Mouse (Mus musculus) ovary, postnatal 36 days (tissue): ENCODE data around the gene Clec2i.
A peak's percentile ranks its signal among the peaks of the same experiment; 100 is the strongest.
"Not testable (repeated sequence)": the region's sequence is repeated elsewhere in the genome, so short reads cannot be mapped to it uniquely, and the experiment has no call there.

Experiments
- DNase-seq: peaks from one replicate; pipeline ENCODE4 v3.0.0; 2022; ENCODE audit warnings: low spot score, mixed read lengths

The Clec2i gene

GRCm38 (mm10) chr6:128887091-128887790 is at the start of gene Clec2i:
Gene Clec2i (plus strand): TSS chr6:128887588.
- DNase-seq: not testable (repeated sequence)

DNA sequence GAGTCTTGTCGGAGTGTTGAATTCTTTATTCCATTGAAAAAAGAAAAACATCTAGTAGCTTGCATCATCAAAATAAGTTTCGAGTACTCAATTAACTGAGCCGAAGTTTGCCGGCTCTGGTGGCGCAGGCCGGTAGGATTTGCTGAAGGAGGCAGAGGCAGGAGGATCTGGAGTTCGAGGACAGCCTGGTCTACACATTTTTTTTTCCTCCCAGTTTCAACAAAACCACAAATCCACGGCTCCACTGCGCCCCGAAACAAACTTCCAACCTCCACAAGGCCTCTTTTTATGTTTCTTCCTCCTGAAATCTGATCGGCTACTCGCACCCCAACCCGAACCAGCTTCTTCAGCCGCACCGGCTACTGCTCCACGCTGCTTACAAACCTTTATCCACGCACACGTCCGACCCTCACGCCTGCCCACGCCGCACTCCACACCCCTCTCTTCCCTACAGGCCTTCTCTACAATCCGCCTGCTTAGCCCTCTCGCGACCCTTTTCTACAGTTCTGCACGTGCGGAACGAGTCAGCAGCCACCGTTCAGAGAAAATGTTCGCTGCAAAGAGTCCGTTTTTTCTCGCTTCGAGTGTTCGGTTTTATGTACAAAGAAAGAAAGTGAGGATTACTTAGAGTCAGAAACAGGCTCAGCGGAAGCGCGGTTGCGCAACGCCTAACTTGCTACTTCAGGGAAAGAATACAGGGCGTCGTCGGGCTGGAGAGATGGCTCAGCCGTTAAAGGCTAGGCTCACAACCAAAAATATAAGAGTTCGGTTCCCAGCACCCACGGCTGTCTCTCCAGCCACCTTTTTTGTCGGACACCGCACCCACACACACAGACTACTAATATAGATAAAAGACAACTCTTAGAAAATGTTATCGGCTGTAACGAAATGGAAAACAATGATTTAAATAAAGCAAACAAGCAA is 48.8 kb upstream of the Clec2i start:
- peak; percentile 88 for DNase-seq

- peak; percentile 76 for DNase-seq
These were observed 48.1 kb upstream of the Clec2i start for GRCm38 (mm10) chr6:128839266-128839771.

GRCm38 (mm10) chr6:128839921-128840320 is 47.5 kb upstream of the Clec2i start:
- DNase-seq: no peak

DNA sequence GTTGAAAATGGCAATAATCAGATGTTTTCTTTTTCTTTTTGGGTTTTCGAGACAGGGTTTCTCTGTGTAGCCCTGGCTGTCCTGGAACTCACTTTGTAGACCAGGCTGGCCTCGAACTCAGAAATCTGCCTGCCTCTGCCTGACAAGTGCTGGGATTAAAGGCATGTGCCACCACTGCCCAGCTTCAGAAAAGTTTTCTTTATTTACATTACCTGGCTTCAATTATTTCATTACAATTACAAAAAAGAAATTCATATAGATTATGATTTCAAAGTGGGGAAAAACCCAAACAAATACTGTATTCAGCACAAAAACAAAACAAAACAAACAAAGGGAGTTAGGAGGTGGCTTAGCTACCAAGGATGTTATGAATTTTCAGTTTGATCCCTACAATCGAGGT is 46.7 kb upstream of the Clec2i start:
- not testable (repeated sequence) for DNase-seq

- no peak for DNase-seq
These were observed 45.9 kb upstream of the Clec2i start for GRCm38 (mm10) chr6:128841327-128842089.

GRCm38 (mm10) chr6:128842356-128842944 is 44.9 kb upstream of the Clec2i start:
- DNase-seq: no peak

DNA sequence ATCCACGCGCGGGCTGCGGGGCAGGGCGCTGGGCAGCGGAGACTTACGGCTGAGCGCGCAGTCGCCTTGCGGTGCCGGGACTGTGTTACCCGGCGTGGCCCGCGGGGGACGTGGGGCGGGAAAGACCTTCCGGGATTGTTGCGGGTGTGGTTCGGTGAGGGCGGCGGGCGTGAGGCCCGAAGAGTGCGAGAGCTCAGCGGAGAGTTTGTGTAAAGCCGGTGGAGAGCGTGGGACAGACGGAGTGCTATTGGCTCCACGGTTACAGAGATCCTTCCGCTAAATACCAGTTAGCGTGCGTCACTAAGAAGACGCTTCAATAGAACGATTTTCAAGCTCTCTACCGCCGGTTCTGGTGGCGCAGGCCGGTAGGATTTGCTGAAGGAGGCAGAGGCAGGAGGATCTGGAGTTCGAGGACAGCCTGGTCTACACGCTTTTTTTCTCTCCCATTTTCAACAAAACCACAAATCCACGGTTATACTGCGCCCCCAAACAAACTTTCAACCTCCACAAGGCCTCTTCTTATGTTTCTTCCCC is 44.4 kb upstream of the Clec2i start:
- peak; percentile 86 for DNase-seq

GRCm38 (mm10) chr6:128843479-128843992 is 43.9 kb upstream of the Clec2i start:
- DNase-seq: peak; percentile 59

DNA sequence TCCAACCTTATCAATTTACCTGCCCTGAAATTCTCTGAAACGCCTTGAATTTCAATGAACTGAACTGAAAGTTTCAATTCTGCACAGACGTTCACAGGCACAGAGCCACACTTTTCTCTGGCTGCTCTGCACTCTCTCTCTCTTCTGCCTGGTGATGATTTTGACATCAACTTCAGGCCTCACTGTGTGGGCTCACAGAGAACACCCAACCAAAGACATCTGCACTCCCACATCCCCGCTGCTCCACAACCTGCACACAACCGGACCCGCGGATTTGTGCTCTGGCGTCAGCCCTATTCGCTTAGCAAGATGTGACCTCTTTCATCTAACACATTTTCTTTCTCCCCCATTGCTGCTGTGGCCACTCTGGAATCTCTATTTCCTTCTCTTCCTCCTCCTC is 43.3 kb upstream of the Clec2i start:
- DNase-seq: no peak

DNA sequence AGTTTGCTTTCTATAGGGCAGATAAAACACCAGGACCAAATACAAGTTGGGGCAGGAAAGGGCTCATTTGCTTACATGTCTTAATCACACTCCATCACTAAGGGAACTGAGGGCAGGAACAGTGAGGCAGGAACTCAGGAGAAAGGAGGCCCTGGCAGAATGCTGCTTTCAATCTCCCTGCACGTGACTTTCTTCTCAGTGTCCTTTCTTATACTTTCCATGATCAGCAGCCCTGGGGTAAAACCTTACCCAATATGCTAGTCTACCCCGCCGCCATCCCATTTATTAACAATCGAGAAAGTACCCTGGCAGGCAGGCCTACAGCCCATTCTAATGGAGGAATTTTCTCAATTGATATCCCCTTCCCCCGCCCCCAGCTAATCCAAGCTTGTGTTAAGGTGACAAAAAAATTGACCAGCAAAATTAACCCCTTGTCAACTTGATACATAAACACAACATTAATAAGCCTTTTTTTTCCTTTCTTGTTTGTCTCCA is 42.8 kb upstream of the Clec2i start:
- no peak for DNase-seq

DNA sequence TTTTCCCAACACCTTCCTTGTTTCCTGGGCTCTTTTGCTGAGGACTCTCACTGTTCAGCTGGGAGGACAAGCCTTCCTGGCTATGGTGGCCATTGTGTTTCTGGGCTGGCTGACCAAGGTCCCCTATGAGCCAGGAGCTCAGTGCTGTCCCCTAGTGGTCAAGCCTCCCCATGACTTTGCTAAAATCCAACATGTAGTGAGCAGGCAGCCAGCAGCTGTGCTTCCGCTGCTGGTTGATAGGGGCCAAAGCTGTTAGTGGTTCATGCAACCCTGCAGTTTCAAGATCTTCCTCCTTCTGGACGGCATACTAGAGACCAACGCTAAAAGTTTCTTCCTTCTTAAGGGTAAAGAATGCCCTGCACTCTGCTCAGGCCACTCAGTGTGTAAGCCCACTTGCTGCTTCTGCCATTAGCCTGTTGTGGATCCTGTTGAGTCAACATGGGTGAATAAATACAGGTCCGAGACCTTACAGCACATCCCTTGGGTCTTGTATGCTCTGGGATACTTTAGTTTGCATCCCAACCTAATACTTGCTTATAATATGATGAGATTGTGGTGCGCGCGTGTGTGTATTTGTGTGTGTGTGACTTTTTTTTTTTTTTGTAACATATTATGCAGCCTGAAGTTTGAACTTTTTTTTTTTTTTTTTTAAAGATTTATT is 41.9 kb upstream of the Clec2i start:
- DNase-seq: peak; percentile 81

DNA sequence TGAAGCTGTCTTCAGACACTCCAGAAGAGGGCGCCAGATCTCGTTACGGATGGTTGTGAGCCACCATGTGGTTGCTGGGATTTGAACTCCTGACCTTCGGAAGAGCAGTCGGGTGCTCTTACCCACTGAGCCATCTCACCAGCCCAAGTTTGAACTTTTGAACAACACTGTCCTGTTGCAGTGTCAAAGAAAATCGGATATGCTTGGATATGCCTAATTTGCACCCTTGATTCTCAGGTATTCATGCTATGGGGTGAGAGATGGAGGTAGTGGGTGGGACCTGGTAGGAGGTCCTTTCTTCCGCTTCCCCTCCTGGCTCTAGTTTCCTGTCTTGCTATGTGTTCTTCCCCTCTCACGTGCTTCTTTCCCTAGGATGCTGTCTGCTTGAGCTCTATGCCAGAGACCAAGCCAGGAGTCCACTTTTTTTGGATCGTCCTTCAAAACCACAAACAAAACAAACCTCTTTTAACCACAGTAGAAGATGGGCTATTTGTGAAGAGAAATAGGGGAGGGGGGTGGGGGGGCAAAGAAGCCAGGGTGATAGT is 41.3 kb upstream of the Clec2i start:
- DNase-seq: no peak

GRCm38 (mm10) chr6:128847401-128847800 is 40.0 kb upstream of the Clec2i start:
- DNase-seq: no peak

- peak; percentile 57 for DNase-seq
These were observed 37.5 kb upstream of the Clec2i start for GRCm38 (mm10) chr6:128849902-128850301.

DNA sequence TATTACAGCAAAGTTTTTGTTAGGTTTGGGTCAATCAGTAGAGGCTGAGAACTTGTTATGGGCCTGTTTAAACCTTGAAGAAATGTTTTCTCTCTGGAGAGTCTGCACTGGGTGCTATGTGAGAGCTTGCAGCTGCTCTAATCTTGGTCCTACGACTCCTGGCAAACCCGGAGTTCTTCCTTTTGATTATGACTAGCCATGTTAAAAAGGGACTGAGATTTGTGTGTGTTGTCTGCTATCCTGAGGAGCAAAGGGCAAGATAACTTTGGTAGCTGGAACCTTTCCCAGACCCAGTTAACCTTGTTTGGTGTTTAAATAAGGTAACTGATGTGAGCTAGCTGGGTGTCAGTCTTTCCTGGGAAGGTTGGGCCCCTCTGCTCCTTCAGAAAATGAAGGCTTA is 36.7 kb upstream of the Clec2i start:
- no peak for DNase-seq

- DNase-seq: no peak
These were observed 36.2 kb upstream of the Clec2i start for GRCm38 (mm10) chr6:128851151-128851550.

GRCm38 (mm10) chr6:128852766-128853165 is 34.6 kb upstream of the Clec2i start:
- DNase-seq: no peak

DNA sequence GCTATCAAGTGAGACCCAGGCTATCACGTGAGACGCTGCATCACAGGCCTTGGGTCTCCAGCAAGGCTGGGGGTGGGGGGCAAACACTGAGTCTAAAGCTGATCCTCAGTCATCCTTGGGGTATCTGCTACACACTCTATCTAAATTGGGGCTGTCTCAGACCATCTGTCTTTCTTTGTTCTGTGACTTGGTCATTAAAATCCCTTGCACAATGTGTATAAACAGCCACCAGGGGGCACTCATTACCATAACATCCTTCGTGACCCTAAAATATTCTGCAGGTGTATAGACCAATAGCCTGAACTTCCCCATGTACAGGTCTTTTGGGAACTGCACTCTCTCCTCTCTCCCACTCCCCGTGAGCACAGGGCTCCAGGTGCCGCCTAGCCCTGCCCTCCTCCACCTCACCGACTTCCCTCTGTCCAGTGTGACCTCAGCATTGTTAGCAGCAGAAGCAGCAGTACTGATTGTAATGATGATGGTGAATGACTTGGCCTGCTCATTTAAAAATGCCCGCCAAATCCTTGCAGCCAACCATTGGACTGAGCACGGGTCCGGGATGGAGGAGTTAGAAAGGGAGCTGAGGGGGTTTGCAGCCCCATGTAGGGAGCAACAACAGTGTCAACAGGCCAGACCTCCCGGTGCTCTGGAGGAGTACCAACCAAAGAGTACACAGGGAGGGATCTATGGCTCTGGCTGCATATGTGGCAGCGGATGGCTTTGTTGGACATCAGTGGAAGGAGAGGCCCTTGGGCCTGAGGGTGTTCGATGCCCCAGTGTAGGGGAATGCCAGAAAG is 33.2 kb upstream of the Clec2i start:
- peak; percentile 39 for DNase-seq
